Mouse (Mus musculus) heart, embryonic 10.5 days (tissue): ENCODE results near the gene Lbp. TPM values are rescaled to one million over a fixed set of nuclear protein-coding genes. Genes with fewer than 3 reads are reported as not detected.

Source experiments
- DNase-seq: peaks from one replicate; pipeline ENCODE4 v3.0.0-alpha.2; 2017; ENCODE audit warnings: low spot score
- H3K27ac ChIP-seq: fragments of 300-500 bp; sonication (generic); 2 replicates; pipeline ENCODE4 v1.5.1; 2016; ENCODE audit warnings: mild to moderate bottlenecking
- H3K27me3 ChIP-seq: fragments of 300-500 bp; sonication (generic); 2 replicates; pipeline ENCODE4 v1.6.1; 2016; ENCODE audit warnings: mild to moderate bottlenecking; ENCODE audit not compliant: poor library complexity, insufficient read depth, severe bottlenecking
- H3K36me3 ChIP-seq: fragments of 300-500 bp; sonication (generic); 2 replicates; pipeline ENCODE4 v1.6.1; 2016; ENCODE audit warnings: mild to moderate bottlenecking, moderate library complexity
- H3K4me1 ChIP-seq: fragments of 300-500 bp; sonication (generic); 2 replicates; pipeline ENCODE4 v1.6.1; 2016; ENCODE audit warnings: mild to moderate bottlenecking
- H3K4me3 ChIP-seq: fragments of 300-500 bp; sonication (generic); 2 replicates; pipeline ENCODE4 v1.5.1; 2016; ENCODE audit warnings: mild to moderate bottlenecking, moderate library complexity
- H3K9me3 ChIP-seq: fragments of 300-500 bp; sonication (generic); 2 replicates; pipeline ENCODE4 v1.6.1; 2016; ENCODE audit warnings: mild to moderate bottlenecking, moderate library complexity
- WGBS: fragments of 180-500 bp; shearing (Covaris S2); methylation state at CpG from one replicate; pipeline ENCODE4 v1.1.7; 2016; 5-methylcytosine and 5-hydroxymethylcytosine counted together
- polyA plus RNA-seq: library from polyadenylated mRNA; unstranded; fragments of >200 nt; fragmentation: Nextera tagmentation; extraction: Ambion mirVana; gene quantifications from 2 replicates; pipeline ENCODE4 v1.2.1, GENCODE M21; 2016

The Lbp gene
- polyA plus RNA-seq, 1 experiment from 2014 or later = 5.4 TPM

DNA sequence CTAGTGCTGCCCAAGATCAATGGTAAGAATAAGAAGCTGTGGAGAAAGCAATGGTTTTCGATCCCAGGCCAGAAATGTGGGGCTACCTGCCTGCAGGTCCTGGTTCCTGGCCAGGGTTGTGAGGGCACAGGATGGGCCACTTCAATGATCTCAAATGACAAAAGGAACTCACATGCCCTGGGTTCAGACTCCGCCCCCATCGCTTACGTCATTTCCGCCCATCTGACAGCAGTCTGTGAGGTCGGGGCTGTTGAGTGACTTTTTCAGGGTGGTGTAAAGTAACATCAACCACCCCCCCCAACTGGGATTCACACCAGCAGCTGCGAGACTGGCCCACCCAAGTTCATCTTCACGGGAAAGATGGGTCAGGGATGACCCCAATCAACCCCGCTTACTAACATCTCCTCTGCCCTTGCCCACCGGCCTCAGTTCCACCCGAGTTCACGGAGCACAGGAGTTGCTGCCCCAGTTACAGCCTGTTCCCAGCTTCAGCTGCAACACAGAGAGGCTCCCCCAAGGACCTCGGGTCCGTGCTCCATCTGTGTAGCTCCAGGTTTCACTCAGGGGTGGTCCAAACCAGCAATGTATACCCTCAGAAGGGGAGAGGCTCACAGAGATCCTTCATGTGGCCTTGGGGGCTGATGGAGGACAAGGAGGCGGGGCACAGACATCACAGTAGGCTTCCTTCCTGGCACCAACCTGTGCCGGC lies 24.6 kb upstream of the Lbp start:
- WGBS = 68% methylated on average over 16 of the region's 16 CpGs
- Histone ChIP-seq H3K27ac (no peak overlapping the region), H3K4me1 (peaks cover 40% of the 10 kb centered on the region), H3K4me3 (no peak overlapping the region), H3K27me3 (peaks cover 20% of the 10 kb centered on the region; the same call in 1 of the 2 replicates), H3K36me3 (no peaks in the 10 kb centered on the region), H3K9me3 (no peaks in the 10 kb centered on the region)
- DNase-seq = no peak

DNA sequence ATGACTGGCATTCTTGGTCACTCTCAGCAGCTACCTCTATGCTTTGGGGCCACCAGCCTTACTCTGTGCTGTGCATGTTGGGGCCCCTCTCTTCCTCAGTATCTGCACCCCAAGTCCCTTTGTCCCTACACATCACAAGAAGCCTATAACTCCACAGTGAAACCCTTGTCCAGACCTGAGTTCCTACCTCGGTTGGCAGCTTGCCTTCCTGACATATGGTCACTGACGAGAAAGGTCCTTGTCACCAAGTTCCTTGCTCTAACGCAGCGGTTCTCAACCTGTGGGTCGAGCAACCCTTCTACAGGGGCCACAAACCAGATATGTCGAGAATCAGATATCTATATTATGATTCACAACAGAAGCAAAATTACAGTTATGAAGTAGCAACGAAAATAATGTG lies 23.2 kb upstream of the Lbp start:
- peaks cover 27% of the 10 kb centered on the region for H3K4me1 ChIP-seq
- DNase-seq = no peak
- H3K36me3 ChIP-seq = no peaks in the 10 kb centered on the region
- H3K9me3 ChIP-seq = no peaks in the 10 kb centered on the region
- no peak overlapping the region for H3K4me3 ChIP-seq
- WGBS = 75% methylated on average over 7 of the region's 7 CpGs
- H3K27me3 ChIP-seq = peaks cover 20% of the 10 kb centered on the region; the same call in 1 of the 2 replicates
- H3K27ac ChIP-seq = no peak overlapping the region

DNA sequence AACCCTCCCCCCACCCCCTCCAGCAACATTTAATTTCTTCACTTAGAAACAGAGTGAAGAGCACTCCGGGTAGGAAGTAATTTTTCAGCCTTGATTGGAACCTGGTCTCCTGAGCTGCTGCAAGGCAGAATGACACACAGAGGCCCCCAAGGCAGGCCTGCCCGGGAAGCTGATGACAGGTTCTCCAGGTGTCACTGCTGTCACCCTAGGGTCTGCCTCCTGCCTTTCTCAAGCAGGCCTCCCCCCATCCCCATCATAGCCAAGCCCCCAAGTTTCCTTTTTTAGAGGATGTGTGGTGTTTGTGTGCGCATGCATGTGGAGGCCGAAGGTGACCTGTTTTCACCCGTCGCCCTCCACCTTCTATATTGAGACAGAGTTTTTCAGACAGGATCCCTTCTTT lies 22.5 kb upstream of the Lbp start:
- 39% methylated on average over 6 of the region's 6 CpGs for WGBS

DNA sequence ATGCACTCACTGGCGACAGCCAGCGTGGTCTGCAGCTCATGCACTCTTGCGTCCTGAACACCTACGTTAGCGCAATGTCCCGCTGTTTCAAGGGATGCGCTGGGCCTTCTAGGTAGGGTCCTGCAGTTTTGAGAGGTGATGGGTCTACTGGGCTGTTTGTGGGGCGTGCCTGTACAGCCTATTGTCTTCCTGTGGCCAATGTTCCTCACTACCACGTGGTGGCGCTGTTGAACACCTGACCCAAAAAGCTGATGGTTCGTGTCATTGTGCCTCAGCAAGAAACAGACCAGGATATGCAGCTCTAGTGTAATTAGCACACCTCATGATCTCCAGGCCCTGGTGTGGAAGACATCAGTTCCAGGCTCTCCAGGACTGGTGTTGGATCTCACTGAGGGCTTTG lies 21.7 kb upstream of the Lbp start:
- WGBS = 14% methylated on average over 11 of the region's 11 CpGs
- peak overlapping the region; percentile 59; the same call in 1 of the 2 replicates for H3K27ac ChIP-seq
- peaks cover 27% of the 10 kb centered on the region for H3K4me1 ChIP-seq

More for the DNA sequence above, 22.5 kb upstream of the Lbp start:
- Histone ChIP-seq H3K27ac (peak overlapping the region; percentile 59; the same call in 1 of the 2 replicates), H3K36me3 (no peaks in the 10 kb centered on the region), H3K9me3 (no peaks in the 10 kb centered on the region), H3K4me3 (no peak overlapping the region), H3K27me3 (peaks cover 20% of the 10 kb centered on the region; the same call in 1 of the 2 replicates), H3K4me1 (peaks cover 27% of the 10 kb centered on the region)
- DNase-seq = no peak

DNA sequence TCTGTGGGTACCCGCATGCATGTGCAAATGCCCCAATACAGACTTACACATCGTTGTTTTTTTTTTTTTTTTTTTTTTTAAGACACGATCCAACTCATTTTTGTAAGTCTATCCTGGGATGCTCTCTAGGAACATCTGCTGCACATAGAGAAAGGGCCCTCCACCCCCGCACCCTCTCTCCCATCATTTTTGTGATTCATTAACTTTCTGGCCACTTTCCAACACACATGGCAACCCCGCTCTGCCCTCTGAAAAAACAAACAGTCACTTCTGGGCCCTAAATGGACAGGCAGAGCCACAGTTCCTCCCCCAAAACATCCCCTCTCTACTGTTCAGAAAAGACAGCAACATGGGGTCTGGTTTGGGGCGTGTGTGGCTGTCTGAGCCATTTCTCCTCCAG lies 20.6 kb upstream of the Lbp start:
- 74% methylated on average over 6 of the region's 6 CpGs for WGBS
- H3K27me3 ChIP-seq = peaks cover 14% of the 10 kb centered on the region; the same call in 1 of the 2 replicates
- H3K27ac ChIP-seq = no peak overlapping the region
- no peak overlapping the region for H3K4me3 ChIP-seq
- peaks cover 27% of the 10 kb centered on the region for H3K4me1 ChIP-seq
- H3K9me3 ChIP-seq = no peaks in the 10 kb centered on the region
- DNase-seq = no peak
- H3K36me3 ChIP-seq = no peaks in the 10 kb centered on the region

More for the DNA sequence above, 21.7 kb upstream of the Lbp start:
- Histone ChIP-seq H3K9me3 (no peaks in the 10 kb centered on the region), H3K27me3 (peaks cover 20% of the 10 kb centered on the region; the same call in 1 of the 2 replicates), H3K36me3 (no peaks in the 10 kb centered on the region), H3K4me3 (no peak overlapping the region)
- DNase-seq = peak; percentile 81

DNA sequence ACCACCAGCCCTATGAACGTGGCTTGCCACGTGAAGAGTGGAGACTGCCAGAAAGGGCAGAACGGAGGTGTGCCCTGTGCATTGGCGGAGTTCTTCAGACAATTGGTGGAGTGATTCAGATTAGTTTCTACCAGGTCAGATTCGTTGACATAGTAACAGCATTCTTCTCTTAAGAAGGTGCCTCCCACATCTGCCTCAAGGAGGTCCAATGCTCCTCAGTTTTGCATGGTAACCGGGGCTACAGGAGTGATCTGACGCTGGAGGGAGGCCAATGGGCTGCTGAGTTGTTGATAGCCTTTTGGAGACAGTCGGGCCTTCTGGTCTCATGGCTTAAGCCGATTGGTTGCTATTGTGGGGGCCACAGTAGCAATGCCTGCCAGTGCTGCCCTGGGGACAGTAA lies 10.6 kb upstream of the Lbp start:
- H3K27ac ChIP-seq = no peak overlapping the region
- H3K9me3 ChIP-seq = no peaks in the 10 kb centered on the region
- H3K36me3 ChIP-seq = no peaks in the 10 kb centered on the region
- H3K4me3 ChIP-seq = no peak overlapping the region
- 54% methylated on average over 9 of the region's 9 CpGs for WGBS
- H3K27me3 ChIP-seq = no peaks in the 10 kb centered on the region
- no peak for DNase-seq
- H3K4me1 ChIP-seq = peaks cover 6% of the 10 kb centered on the region; the same call in 1 of the 2 replicates

DNA sequence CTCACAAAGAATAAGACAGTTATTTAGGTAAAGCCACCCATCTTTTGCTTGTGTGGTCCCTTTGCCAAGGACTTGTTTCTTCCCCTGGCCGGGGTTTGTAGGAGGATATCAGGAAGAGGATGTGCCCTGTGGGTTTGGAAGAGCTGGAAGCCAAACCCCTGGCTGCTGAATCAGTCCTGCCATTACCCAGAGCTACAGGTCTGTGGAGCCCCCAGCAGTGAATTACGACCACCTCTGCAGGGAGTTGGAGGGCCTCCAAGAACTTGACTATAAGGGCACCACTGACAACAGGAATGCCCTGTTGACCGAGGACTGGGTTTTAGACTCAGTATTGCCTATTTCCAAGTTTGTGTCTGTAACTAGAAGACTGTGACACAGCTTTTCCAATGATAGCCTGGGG lies 7.1 kb upstream of the Lbp start:
- Histone ChIP-seq H3K4me1 (peaks cover 6% of the 10 kb centered on the region; the same call in 1 of the 2 replicates), H3K27ac (no peak overlapping the region), H3K36me3 (no peaks in the 10 kb centered on the region), H3K9me3 (no peaks in the 10 kb centered on the region), H3K4me3 (no peak overlapping the region), H3K27me3 (no peaks in the 10 kb centered on the region)
- no peak for DNase-seq
- WGBS = 76% methylated on average over 3 of the region's 3 CpGs

DNA sequence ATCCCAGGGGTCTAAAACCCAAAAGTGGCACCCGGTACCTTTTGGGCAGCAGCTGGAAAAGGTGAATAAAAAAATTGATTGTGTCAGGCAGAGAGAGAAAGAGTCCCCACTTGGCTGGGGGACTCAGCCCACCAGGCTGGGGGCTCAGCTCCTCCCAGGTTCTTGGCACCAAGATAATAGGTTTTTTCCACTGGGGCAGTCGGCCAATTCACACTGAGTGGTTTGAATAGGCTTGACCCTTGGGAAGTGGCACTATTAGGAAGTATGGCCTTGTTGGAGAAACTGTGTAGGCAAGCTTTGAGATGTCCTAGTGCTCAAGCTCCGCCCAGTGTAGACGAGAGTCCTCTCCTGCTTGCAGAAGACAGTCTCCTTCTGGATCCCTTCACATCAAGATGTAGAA lies 6.6 kb upstream of the Lbp start:
- Histone ChIP-seq H3K9me3 (no peaks in the 10 kb centered on the region), H3K27me3 (no peaks in the 10 kb centered on the region), H3K4me1 (peaks cover 6% of the 10 kb centered on the region; the same call in 1 of the 2 replicates), H3K4me3 (no peak overlapping the region), H3K27ac (no peak overlapping the region), H3K36me3 (no peaks in the 10 kb centered on the region)
- no peak for DNase-seq
- WGBS = 70% methylated on average over 4 of the region's 4 CpGs

DNA sequence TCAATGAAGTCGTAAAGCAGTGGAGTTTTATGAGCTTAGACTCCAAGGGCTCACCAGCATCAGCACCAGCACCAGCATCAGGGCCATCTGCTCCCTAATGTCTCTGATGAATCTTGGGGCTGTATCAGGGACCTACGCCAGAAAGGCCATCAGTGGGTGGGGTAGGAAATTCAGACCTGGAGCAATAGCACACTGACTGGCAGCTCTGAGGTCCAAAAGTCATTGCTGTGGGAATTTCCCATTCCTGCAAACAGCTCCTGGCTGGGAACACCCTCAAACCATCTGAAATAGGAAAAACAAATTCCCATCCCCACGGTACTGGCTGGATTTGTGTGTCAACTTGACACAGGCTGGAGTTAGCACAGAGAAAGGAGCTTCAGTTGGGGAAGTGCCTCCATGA lies 3.5 kb upstream of the Lbp start:
- 73% methylated on average over 3 of the region's 3 CpGs for WGBS
- H3K27ac ChIP-seq = no peak overlapping the region
- no peak for DNase-seq

DNA sequence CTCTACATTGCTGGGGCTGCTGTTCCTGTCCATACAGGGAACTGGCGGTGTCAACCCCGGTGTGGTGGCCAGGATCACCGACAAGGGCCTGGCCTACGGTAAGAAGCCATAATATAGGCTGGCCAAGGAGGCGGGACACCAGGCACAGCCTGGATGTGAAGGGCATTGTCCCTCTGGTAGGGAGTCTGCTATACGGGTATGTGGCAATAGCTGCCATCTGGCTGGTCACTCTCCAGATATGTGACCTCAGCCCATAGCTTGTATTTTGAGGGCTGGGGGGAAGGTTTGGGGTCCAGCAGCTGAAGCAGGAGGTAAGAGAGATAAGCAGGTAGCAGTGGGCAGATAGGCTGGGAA lies 380 bp downstream of the Lbp start:
- DNase-seq = no peak
- Histone ChIP-seq H3K27ac (peak overlapping the region; percentile 57), H3K27me3 (no peaks in the 10 kb centered on the region), H3K9me3 (no peaks in the 10 kb centered on the region), H3K4me1 (peaks cover 23% of the 10 kb centered on the region), H3K4me3 (peak overlapping the region; percentile 23), H3K36me3 (no peaks in the 10 kb centered on the region)
- 34% methylated on average over 6 of the region's 6 CpGs for WGBS

More for the DNA sequence above, 3.5 kb upstream of the Lbp start:
- peaks cover 11% of the 10 kb centered on the region for H3K4me1 ChIP-seq
- H3K9me3 ChIP-seq = no peaks in the 10 kb centered on the region
- no peaks in the 10 kb centered on the region for H3K36me3 ChIP-seq
- H3K4me3 ChIP-seq = no peak overlapping the region
- no peaks in the 10 kb centered on the region for H3K27me3 ChIP-seq

DNA sequence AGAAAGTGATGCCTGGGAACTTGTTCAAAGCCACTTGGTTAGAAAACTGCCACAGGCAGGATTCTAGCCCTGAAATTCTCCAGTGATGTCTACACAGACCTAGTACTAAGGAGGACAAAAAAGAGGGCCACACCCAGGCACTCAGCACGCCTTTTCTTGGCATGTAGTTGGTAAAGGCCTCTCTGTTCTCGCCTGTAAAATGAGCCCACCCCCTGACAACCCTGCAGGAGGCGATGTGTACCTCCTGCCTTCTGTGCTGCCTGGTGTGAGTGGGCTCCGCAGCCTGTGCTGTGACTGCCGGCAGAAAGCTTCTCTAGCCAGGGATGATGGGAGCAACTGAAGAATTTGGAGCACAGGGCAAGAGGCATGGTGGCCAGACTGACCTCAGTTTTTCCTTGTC lies 2.0 kb downstream of the Lbp start:
- Histone ChIP-seq H3K36me3 (no peaks in the 10 kb centered on the region), H3K4me1 (peaks cover 23% of the 10 kb centered on the region), H3K9me3 (no peaks in the 10 kb centered on the region), H3K27me3 (no peaks in the 10 kb centered on the region; the same call in 1 of the 2 replicates), H3K4me3 (no peak overlapping the region), H3K27ac (no peak overlapping the region)
- 53% methylated on average over 5 of the region's 5 CpGs for WGBS
- no peak for DNase-seq

DNA sequence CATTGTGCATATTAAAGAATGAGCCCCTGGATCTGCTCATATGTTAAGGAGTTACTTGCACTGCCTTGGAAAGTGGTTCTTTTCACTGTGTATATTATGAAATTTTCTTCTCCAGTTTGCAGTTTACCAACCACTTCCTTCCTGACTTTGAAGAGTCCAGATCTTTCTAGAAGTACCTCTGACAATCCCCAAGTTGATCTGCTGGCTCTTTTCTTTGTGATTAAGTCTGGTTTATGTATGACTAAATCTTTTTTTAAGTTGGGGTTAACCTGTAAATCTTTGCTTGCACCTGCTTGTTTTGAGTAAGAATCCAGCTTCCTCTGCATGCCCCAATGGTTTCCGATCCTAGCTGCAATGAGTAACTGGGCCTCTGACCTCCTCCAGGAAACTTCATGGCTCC lies 6.8 kb downstream of the Lbp start:
- WGBS = 80% methylated on average over 1 of the region's 1 CpGs
- no peak overlapping the region for H3K27ac ChIP-seq

DNA sequence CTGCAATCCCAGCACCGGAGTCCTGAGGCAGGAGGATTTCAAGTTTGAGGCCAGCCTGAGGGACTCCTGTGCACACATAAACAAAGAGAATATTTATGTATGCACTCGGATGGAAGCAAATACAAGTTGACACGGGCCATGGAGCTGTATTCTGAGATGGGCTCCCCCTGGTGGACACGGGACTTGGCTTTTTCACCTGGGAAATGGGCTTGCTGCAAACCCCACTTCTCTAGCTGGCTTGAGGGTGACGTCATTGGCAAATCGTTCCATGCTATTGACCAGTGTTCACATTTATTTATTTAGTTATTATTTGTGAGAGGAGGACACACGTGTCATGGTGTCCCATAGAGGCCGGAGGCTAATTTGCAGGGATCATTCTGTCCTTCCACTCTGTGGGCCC lies 10.1 kb downstream of the Lbp start:
- Histone ChIP-seq H3K4me1 (no peaks in the 10 kb centered on the region), H3K9me3 (no peaks in the 10 kb centered on the region), H3K27me3 (no peaks in the 10 kb centered on the region; the same call in 1 of the 2 replicates), H3K27ac (no peak overlapping the region), H3K4me3 (no peak overlapping the region), H3K36me3 (no peaks in the 10 kb centered on the region)
- DNase-seq = no peak
- WGBS = 64% methylated on average over 8 of the region's 8 CpGs

More for the DNA sequence above, 6.8 kb downstream of the Lbp start:
- H3K27me3 ChIP-seq = no peaks in the 10 kb centered on the region; the same call in 1 of the 2 replicates
- H3K4me3 ChIP-seq = no peak overlapping the region
- peaks cover 11% of the 10 kb centered on the region; the same call in 1 of the 2 replicates for H3K4me1 ChIP-seq
- DNase-seq = no peak
- H3K9me3 ChIP-seq = no peaks in the 10 kb centered on the region
- no peaks in the 10 kb centered on the region for H3K36me3 ChIP-seq
